Mouse (Mus musculus) G1E (cell line): ENCODE data around the gene Tiam2.

Experiments used
- CTCF ChIP-seq: IDR thresholded peaks from 2 replicates; pipeline ENCODE4 v1.5.1; 2012; ENCODE audit warnings: low read depth, low read length, inconsistent platforms, mixed read lengths
- TAL1 ChIP-seq: conservative IDR thresholded peaks from 2 replicates; pipeline ENCODE4 v1.6.1; 2012; ENCODE audit warnings: low read depth, low read length, inconsistent platforms, mixed read lengths

- TF ChIP-seq CTCF (no peak), TAL1 (no peak)
Observed at GRCm38 (mm10) chr17:3457914-3458681, 131.7 kb downstream of the Tiam2 start.
